Mouse (Mus musculus): ENCODE measurements around the gene Adamts17. TPM values are rescaled to one million over a fixed set of nuclear protein-coding genes. Genes with fewer than 3 reads are reported as not detected.

Gene Adamts17
- polyA plus RNA-seq, 1 experiment from 2014 or later: 5.2 TPM

GRCm38 (mm10) chr7:67050424-67050823 lies 210.9 kb downstream of the Adamts17 start:
- Histone ChIP-seq H3K4me3 (no peak overlapping the region), H3K9me3 (no peaks in the 10 kb centered on the region), H3K4me2 (no peak overlapping the region), H3K27ac (replicated peaks) (peak overlapping the region; percentile 29), H3K27me3 (replicated peaks) (no peaks in the 10 kb centered on the region), H3K4me1 (peaks cover 44% of the 10 kb centered on the region), H3K9ac (no peak overlapping the region), H3K36me3 (0 out of 2 replicates have a peak, but pooled peaks cover 4% of the 10 kb centered on the region)
- WGBS: 85% methylated on average over 3 of the region's 3 CpGs
- ATAC-seq (ENCODE audit: extremely low read depth, insufficient number of reproducible peaks, low FRiP score, low TSS enrichment): no peak

- no peak for ATAC-seq (ENCODE audit: extremely low read depth, insufficient number of reproducible peaks, low FRiP score, low TSS enrichment)
- H3K4me3 ChIP-seq: no peak overlapping the region
- 42% methylated on average over 7 of the region's 7 CpGs for WGBS
- no peaks in the 10 kb centered on the region for H3K9me3 ChIP-seq
- no peaks in the 10 kb centered on the region for H3K27me3 ChIP-seq (replicated peaks)
- H3K9ac ChIP-seq: no peak overlapping the region
- H3K36me3 ChIP-seq: 0 out of 2 replicates have a peak, but pooled peaks cover 4% of the 10 kb centered on the region
- peaks cover 44% of the 10 kb centered on the region for H3K4me1 ChIP-seq
- H3K4me2 ChIP-seq: no peak overlapping the region
- peak overlapping the region; percentile 29 for H3K27ac ChIP-seq (replicated peaks)
These were observed 211.7 kb downstream of the Adamts17 start for GRCm38 (mm10) chr7:67051089-67051718.

DNA sequence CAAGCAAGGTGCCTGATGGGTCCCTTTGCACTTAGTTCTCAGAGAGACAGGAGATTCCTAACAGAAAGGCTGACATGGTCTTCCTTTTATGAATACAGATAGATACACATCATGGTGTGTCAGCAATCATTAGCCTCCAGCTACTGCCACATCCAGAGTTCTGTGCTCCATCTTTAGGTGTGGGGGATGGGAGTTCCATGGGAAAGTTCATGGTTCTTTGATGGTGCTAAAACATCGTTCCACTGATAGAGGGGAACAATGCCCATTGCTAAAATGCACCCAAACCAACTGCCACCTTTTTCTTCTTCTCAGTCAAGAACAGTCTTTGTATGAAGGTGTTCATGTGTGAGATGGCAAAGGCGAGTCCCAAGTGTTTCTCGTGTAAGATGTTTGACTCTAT lies 215.3 kb downstream of the Adamts17 start:
- ATAC-seq (ENCODE audit: extremely low read depth, insufficient number of reproducible peaks, low FRiP score, low TSS enrichment): no peak
- WGBS: 84% methylated on average over 3 of the region's 3 CpGs
- Histone ChIP-seq H3K4me3 (no peak overlapping the region), H3K4me1 (peaks cover 45% of the 10 kb centered on the region), H3K9ac (no peak overlapping the region), H3K9me3 (no peaks in the 10 kb centered on the region), H3K27ac (replicated peaks) (peak overlapping the region; percentile 82), H3K36me3 (no peaks in the 10 kb centered on the region), H3K4me2 (no peak overlapping the region), H3K27me3 (replicated peaks) (no peaks in the 10 kb centered on the region)

DNA sequence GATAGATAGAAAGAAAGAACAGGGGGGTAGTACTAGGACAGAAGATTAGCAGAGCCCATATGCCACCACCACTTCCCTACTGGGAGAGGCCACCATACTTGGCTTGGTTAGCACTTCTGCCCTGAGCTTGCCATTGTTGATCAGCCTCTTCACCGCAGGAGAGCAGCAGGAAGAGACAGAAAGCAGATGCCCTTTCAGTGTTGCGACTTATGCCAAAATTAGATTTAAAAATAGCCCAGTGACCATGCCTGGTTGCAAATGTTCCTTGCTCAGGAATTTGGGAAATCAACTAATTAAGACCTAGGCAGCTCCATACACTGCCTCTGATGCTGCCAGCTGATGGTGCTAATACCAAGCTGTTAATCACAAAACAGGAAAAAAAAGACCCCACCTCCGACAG lies 216.0 kb downstream of the Adamts17 start:
- H3K36me3 ChIP-seq: no peaks in the 10 kb centered on the region
- H3K4me2 ChIP-seq: no peak overlapping the region
- 21% methylated on average over 3 of the region's 3 CpGs for WGBS
- H3K27me3 ChIP-seq (replicated peaks): no peaks in the 10 kb centered on the region
- peak; percentile 54; the same call in 1 of the 2 replicates for ATAC-seq (ENCODE audit: extremely low read depth, insufficient number of reproducible peaks, low FRiP score, low TSS enrichment)
- H3K4me1 ChIP-seq: peaks cover 39% of the 10 kb centered on the region
- H3K4me3 ChIP-seq: no peak overlapping the region
- H3K9me3 ChIP-seq: no peaks in the 10 kb centered on the region
- H3K27ac ChIP-seq (replicated peaks): peak overlapping the region; percentile 82
- H3K9ac ChIP-seq: no peak overlapping the region

DNA sequence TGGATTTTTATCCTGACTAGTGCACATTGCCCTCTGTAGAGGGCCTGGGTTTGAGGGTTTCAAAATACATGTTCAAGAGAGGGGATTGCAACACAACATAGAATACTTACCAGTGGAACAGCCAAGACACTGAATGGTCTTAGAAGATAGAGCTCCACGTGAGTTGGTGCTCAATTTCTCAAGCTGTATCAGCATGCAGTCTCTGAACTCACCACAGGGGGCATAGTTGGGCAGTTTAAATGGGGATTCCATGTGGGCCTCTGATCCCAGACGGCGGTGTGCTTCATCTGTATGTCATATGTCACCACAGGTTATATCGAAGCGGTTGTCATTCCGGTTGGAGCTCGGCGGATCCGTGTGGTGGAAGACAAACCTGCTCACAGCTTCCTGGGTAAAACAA lies 222.2 kb downstream of the Adamts17 start:
- ATAC-seq (ENCODE audit: extremely low read depth, insufficient number of reproducible peaks, low FRiP score, low TSS enrichment): no peak
- Histone ChIP-seq H3K36me3 (no peaks in the 10 kb centered on the region), H3K4me2 (no peak overlapping the region), H3K4me3 (no peak overlapping the region), H3K27ac (replicated peaks) (no peak overlapping the region), H3K27me3 (replicated peaks) (no peaks in the 10 kb centered on the region), H3K4me1 (peaks cover 17% of the 10 kb centered on the region), H3K9me3 (no peaks in the 10 kb centered on the region), H3K9ac (no peak overlapping the region)
- WGBS: 80% methylated on average over 9 of the region's 9 CpGs

GRCm38 (mm10) chr7:67062571-67062970 lies 223.0 kb downstream of the Adamts17 start:
- ATAC-seq (ENCODE audit: extremely low read depth, insufficient number of reproducible peaks, low FRiP score, low TSS enrichment): no peak
- WGBS: 85% methylated on average over 2 of the region's 2 CpGs
- H3K27ac ChIP-seq (replicated peaks): no peak overlapping the region
- no peak overlapping the region for H3K4me2 ChIP-seq
- no peaks in the 10 kb centered on the region for H3K36me3 ChIP-seq
- no peaks in the 10 kb centered on the region for H3K27me3 ChIP-seq (replicated peaks)
- no peak overlapping the region for H3K4me3 ChIP-seq
- H3K4me1 ChIP-seq: peaks cover 17% of the 10 kb centered on the region
- no peaks in the 10 kb centered on the region for H3K9me3 ChIP-seq
- no peak overlapping the region for H3K9ac ChIP-seq

DNA sequence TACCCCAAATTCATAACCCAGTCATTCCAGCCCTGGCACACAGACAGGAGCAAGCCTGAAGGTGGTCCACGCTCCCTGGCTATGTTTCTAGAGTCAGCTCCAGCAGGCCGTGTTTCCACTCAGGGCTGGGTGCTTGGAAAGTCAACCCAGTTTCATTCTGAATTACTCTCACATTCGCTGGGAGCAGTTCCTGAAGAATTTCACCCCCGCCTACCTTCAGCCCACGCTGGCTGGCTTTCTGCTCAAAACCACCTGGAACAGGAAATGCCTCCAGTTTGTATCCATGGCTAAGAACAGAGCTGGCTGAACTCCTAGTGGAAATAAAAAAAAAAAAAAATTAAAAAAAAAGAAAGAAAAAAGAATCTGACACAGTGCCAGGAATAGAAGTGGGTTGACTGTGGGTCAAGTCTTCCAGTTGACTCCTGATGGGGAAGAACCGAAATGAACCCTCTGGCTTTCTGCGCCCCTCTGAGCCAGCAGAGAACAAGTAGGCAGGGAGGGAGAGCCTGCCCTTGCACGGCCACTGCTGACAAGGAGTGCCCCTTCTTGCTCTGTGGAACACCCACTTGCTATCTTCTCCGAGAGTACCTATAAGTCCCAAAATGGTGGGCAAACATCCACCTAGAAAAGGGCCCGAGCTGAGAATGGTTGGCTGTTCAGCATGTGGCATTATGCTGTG lies 225.2 kb downstream of the Adamts17 start:
- H3K4me2 ChIP-seq: no peak overlapping the region
- no peak overlapping the region for H3K9ac ChIP-seq
- 75% methylated on average over 10 of the region's 10 CpGs for WGBS
- 0 out of 2 replicates have a peak overlapping the region, but pooled peaks have one; percentile 48 for H3K27ac ChIP-seq (replicated peaks)
- H3K36me3 ChIP-seq: no peaks in the 10 kb centered on the region
- no peaks in the 10 kb centered on the region for H3K9me3 ChIP-seq
- no peaks in the 10 kb centered on the region for H3K27me3 ChIP-seq (replicated peaks)
- H3K4me1 ChIP-seq: peaks cover 17% of the 10 kb centered on the region
- H3K4me3 ChIP-seq: no peak overlapping the region
- ATAC-seq (ENCODE audit: extremely low read depth, insufficient number of reproducible peaks, low FRiP score, low TSS enrichment): no peak

GRCm38 (mm10) chr7:67065631-67066030 lies 226.1 kb downstream of the Adamts17 start:
- no peak for ATAC-seq (ENCODE audit: extremely low read depth, insufficient number of reproducible peaks, low FRiP score, low TSS enrichment)
- no peak overlapping the region for H3K27ac ChIP-seq (replicated peaks)
- no peak overlapping the region for H3K4me3 ChIP-seq
- H3K9ac ChIP-seq: no peak overlapping the region
- no peaks in the 10 kb centered on the region for H3K27me3 ChIP-seq (replicated peaks)
- H3K4me2 ChIP-seq: no peak overlapping the region
- H3K9me3 ChIP-seq: no peaks in the 10 kb centered on the region
- H3K4me1 ChIP-seq: peaks cover 17% of the 10 kb centered on the region
- 77% methylated on average over 4 of the region's 4 CpGs for WGBS
- no peaks in the 10 kb centered on the region for H3K36me3 ChIP-seq

DNA sequence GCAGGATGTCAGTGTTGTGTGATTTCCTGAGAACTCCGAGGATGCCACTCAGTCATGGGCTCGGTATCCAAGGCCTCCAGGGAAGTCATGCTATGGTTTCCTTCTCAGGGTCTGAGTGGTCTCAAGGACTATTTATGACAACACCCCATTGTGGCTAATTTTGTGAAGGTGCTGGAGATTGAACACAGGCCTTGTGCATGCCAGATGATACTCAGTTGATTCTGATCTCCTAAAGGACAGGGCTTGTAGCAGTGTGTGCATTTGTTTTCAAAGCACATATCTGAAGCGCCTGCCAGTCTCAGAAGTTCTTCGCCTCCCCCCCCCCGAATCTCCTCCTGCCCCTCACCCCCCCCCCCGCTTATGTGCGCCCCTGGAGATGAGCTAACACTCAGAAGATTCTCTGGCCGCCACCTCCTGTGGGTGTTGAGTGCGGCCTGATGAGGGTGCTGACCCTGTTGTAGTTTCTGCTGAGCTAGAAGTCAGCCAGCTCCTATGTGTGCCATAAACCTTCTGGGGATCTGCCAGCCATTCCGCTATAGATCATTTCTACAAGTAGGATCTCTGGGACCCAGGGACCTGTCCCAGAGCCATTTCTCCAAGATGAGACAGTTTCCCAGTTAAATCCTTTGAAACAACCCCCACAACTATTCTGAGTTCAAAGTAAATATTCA lies 232.6 kb downstream of the Adamts17 start:
- Histone ChIP-seq H3K4me3 (no peak overlapping the region), H3K27ac (replicated peaks) (peak overlapping the region; percentile 67), H3K4me1 (peaks cover 21% of the 10 kb centered on the region), H3K4me2 (no peak overlapping the region), H3K36me3 (no peaks in the 10 kb centered on the region), H3K9me3 (no peaks in the 10 kb centered on the region), H3K9ac (no peak overlapping the region), H3K27me3 (replicated peaks) (no peaks in the 10 kb centered on the region)
- peak; percentile 43; the same call in 1 of the 2 replicates for ATAC-seq (ENCODE audit: extremely low read depth, insufficient number of reproducible peaks, low FRiP score, low TSS enrichment)
- WGBS: 49% methylated on average over 9 of the region's 10 CpGs

DNA sequence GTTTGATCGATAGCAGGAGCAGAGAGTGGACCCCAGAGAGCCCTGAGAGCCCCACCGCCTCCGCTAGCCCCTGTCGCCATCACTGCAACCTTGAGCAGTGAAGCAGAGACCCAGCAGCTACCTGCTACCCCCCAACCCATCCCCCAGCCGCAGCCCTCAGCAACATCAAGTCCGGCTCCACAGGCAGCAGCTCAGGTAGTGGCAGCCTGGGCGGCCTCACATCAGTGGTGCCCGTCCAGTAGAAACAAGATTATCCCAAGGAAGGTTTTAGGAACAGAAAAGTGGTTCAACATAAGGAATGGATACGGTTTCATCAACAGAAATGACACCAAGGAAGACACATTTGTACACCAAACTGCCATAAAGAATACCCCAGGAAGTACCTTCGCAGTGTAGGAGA lies 243.2 kb downstream of the Adamts17 start:
- H3K9me3 ChIP-seq: no peaks in the 10 kb centered on the region
- H3K4me2 ChIP-seq: no peak overlapping the region
- H3K4me1 ChIP-seq: no peaks in the 10 kb centered on the region
- no peak overlapping the region for H3K27ac ChIP-seq (replicated peaks)
- no peak overlapping the region for H3K9ac ChIP-seq
- H3K27me3 ChIP-seq (replicated peaks): no peaks in the 10 kb centered on the region
- H3K36me3 ChIP-seq: 0 out of 2 replicates have a peak, but pooled peaks cover 3% of the 10 kb centered on the region
- no peak overlapping the region for H3K4me3 ChIP-seq
- WGBS: 85% methylated on average over 10 of the region's 10 CpGs
- no peak for ATAC-seq (ENCODE audit: extremely low read depth, insufficient number of reproducible peaks, low FRiP score, low TSS enrichment)

DNA sequence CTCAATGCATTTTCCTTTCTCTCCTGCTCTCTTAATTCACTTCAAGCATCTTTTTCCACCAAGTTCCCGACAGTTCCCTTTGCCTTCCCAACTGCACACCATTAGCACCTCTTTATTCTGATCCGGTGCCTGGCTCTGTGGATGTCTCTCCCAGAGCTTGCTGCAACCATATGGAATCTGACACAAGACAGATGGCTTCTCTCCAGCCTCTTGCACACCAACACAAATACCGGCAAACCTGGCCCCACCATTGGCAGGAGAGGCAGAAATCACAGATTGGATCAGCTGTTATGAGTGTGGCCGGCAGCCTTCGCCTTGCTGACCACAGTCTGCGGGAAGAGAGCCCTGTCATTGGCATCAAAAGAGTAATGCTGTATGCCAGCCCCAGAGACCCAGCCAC lies 248.2 kb downstream of the Adamts17 start:
- Histone ChIP-seq H3K27me3 (replicated peaks) (no peaks in the 10 kb centered on the region), H3K4me2 (no peak overlapping the region), H3K4me3 (no peak overlapping the region), H3K36me3 (0 out of 2 replicates have a peak, but pooled peaks cover 3% of the 10 kb centered on the region), H3K27ac (replicated peaks) (no peak overlapping the region), H3K9me3 (no peaks in the 10 kb centered on the region), H3K9ac (no peak overlapping the region), H3K4me1 (no peaks in the 10 kb centered on the region)
- WGBS: 68% methylated on average over 6 of the region's 6 CpGs
- no peak for ATAC-seq (ENCODE audit: extremely low read depth, insufficient number of reproducible peaks, low FRiP score, low TSS enrichment)
